Mouse (Mus musculus) heart, adult 11 months (tissue): ENCODE results near the gene Fgf22.

ENCODE experiments used
- DNase-seq: peaks from one replicate; pipeline ENCODE4 v3.0.0; 2022

The Fgf22 gene

DNA sequence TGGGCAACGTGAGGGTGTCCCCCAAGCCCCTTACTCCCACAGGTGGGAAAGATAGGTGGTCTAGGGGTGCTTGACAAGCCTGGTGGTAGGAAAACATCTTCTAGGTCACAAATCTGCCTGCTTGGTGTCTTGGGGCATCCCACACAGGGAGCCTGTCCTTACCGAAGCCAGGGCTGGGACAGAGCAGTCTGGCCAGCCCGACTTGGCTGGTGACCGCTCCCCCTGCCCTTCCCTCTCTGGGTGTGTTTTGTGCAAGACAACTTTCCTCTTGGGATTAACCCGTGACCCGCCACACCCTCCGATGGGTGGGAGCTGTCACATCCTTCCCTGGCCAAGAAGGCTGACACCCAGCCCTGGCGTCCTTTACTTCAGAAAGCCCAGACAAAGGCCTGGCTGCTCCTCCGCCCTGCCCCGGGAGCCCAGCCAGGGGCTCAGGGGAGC lies 39.6 kb downstream of the Fgf22 start:
- peak; percentile 100 for DNase-seq

DNA sequence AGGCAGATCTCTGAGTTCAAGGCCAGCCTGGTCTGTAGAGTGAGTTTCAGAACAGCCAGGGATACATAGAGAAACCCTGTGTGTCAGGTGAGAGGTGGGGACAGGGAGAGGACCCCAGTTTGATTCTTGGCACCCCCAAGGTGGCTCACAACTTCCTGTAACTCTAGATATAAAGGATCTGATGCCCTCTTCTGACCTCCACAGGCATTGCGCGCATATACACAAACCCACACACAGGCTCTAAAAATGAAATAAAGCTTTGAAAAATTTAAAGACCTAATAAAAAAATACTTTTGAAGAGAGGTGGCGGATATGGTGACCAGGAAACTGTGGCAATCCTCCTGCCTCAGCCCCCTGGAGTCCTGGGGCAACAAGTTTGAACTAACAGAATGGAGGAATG lies 41.0 kb downstream of the Fgf22 start:
- DNase-seq, result no peak

DNA sequence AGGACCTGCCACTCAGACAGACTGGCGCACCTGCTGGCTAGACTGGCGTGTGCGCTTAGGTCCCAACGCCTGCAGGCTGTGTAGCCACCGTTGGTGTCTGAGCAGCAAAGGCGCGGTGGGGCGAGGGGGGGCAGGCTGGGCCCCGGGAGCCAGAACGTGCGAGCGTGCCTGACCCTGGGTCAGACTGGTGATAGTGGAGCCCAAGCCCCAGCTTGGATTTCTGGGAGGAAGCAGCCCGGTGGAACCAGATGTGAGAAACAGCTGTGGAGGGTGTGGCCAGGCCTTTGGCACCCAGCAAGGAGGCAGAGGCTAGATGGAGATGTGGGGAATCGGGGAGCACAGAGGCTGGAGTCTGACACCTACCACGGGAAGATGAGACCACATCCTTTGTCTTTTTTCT lies 42.5 kb downstream of the Fgf22 start:
- DNase-seq, result peak; percentile 98

- peak; percentile 94 for DNase-seq
Measured at GRCm38 (mm10) chr10:79798289-79798928, 43.5 kb downstream of the Fgf22 start.

- peak; percentile 91 for DNase-seq
Measured at GRCm38 (mm10) chr10:79800508-79800907, 45.6 kb downstream of the Fgf22 start.

- no peak for DNase-seq
Measured at GRCm38 (mm10) chr10:79801837-79802236, 47.0 kb downstream of the Fgf22 start.

DNA sequence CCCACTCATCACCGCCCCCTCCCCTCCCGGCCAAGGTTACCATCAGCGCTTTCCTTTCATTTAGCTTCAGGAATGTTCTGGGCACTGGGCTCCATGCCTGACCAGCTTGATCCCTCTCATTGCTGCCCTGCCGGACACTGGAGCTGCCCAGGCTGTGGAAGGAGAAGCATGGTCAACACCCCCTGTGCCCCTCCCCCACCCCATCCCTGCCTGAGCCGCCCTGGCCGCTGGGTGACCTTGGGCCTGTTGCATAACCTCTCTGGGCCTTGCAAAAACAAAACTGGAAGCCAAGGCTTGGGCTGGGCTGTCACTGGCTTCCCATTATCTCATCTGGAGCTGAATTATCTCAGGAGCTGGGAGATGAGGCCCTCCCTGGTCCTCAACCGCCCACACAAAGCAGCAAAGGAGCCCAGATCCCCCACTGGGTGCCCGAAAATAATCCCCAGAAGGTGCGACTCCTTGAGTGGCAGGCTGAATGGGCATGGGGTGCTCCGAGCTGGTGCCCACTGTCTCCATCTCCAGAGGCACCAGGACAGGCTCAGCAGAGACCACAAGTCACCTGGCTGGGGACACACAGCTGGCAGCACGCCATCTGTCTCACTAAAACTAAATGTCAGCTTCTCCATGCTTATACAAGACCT lies 47.6 kb downstream of the Fgf22 start:
- DNase-seq, result peak; percentile 99

GRCm38 (mm10) chr10:79803716-79804323 lies 48.9 kb downstream of the Fgf22 start:
- peak; percentile 96 for DNase-seq

DNA sequence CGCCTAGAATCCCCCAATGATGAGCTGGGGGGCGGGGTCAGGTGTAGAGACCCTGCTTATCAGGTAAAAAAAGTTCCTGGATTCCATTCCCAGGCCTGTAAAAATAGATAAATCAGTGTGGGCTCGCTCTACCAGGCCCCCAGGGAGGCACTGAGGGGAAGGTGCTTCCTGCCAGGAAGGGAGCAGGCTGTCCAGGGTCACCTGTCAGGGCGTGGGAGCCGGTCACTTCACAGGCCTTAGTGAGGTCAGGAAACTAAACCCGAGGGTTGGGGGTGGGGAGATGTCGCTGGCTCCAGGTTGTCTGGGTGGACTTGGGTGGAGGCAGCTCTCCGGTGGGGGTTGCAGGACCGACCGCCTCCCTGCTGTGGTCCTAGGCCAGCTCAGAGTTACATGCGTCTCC lies 50.8 kb downstream of the Fgf22 start:
- DNase-seq, result peak; percentile 99

DNA sequence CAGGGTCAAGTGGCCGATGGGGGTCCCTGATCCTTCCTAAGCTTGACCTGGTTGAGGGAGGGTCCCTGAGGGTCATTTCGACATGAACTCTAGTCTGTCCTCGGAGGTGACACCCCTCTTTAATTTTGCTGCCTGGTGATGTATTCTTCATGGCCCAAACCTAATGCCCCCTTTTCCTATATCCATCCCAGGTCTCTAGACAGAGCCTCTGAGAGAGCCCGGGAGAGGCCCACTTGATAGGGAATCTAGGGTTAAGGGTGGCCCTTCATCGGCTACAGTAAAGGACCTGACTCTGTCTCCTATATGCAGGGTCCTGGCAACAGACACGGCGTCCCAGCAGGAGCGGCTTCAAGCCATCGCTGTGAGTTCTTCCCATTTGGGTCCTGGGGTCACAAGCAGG lies 51.5 kb downstream of the Fgf22 start:
- DNase-seq, result peak; percentile 92

- DNase-seq, result peak; percentile 98
Measured at GRCm38 (mm10) chr10:79806972-79807371, 52.1 kb downstream of the Fgf22 start.

DNA sequence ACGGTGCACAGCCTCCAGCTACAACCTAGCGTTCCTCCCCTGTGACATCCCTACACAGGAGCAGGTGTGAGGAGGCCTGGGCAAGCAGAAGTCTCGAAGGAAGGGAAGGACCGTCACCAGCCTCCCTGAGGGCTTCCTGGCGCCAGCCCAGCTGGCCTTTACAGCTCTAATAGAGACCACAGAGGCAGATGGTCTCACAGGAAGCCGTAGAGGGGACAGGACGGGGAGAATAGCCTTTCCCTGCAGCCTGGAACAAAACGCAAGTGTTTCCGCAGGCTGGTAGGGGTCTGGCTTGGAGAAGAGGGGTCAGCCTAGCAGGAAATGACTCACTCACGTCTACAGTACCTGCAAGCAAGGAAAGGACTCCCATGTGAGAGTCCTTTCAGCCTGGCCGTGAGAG lies 53.0 kb downstream of the Fgf22 start:
- peak; percentile 99 for DNase-seq
